18 mouse cellular contexts compared by ENCODE assay signal in the genomic region with DNA sequence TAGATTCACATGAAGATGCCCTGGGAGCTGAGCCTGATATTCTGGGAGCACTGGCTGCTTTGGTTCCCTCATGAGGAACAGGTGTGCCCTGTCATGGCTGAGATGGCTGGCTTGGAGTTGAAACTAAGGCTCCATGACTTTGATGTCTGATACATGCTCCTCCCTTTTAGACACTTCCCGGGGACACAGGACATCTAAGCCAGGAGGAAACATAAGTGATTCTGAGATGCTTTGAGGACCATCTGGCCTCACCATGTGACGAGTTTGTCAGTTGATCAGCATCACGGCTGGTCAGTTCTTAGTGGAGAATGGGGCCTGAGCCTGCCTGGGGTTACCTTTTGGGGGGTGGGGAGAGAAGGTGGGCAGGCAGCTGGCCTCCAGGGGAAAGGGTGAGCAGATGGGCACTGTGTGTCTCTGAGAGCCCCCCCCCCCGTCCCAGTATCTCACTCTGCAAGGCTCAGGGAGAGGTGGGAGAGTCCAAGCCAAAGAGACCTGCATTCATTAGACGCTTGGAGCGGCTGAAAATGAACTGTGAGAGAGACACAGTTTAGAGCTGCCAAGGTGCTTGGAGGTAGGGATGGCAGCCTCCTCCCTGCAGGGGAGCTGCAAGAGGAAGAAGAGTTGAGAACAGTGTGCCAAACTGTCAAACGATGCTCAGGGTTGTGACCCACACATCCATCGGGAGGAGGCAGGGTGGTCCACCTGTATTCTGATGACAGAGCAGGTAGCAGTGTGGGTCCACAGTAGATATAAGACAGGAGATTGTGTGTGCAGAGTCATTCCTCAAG.
DNase-seq lines count a peak whose midpoint lies in the region; ATAC-seq lines count a peak whose summit lies in the region.
"Had no signal": no experiment of that assay in that cellular context is flagged by ENCODE, and none has a peak within 500 bp of the region (broad histone marks: within the 10 kb centered on the region; RNA-seq: fewer than 3 reads in every experiment).

No protein-coding gene starts in this region.

- DNase-seq in cerebellum, postnatal 25 days = peak; percentile 18 to 30
- no peak for DNase-seq in kidney, postnatal 25 days
- DNase-seq in left cerebral cortex, postnatal 4 days = peak; percentile 47
- DNase-seq in left cerebral cortex, postnatal 36 days (ENCODE audit: low spot score in 2 of 2) = no peak
- DNase-seq: adrenal gland, postnatal 14 days; cerebellum, adult 18-20 months; gastrocnemius, postnatal 36 days; heart, adult 11 months; heart, postnatal 36 days had no signal

- no peak for ATAC-seq in cerebellum, adult (ENCODE audit: insufficient number of reproducible peaks, low FRiP score, low TSS enrichment)
- ATAC-seq in kidney, embryonic 14.5 days (ENCODE audit: low FRiP score, low TSS enrichment) = peak; percentile 68
- ATAC-seq: activated CD4-positive, CD25-positive, alpha-beta regulatory T cell, adult 4 months; forebrain, embryonic 14.5 days; Patski had no signal

- intact Hi-C loops in left cerebral cortex, postnatal 4 days (cut with DNase I) = no loop called here
- intact Hi-C loops in left cerebral cortex, postnatal 36 days (cut with DNase I) = no loop called here

- no peaks in the 10 kb centered on the region for H3K27me3 ChIP-seq in kidney, embryonic 14.5 days (ENCODE audit: control insufficient read depth, insufficient read depth, low read length)
- H3K27me3 ChIP-seq: CH12.LX, Patski had no signal

- H3K4me3 ChIP-seq in kidney, embryonic 14.5 days (ENCODE audit: low read length) = no peak overlapping the region
- H3K4me3 ChIP-seq: embryonic facial prominence, embryonic 10.5 days; heart, embryonic 13.5 days; hindbrain, embryonic 13.5 days had no signal

- H3K36me3 ChIP-seq in kidney, embryonic 14.5 days (ENCODE audit: control insufficient read depth, insufficient read depth, low read length) = no peaks in the 10 kb centered on the region
- H3K36me3 ChIP-seq: embryonic facial prominence, embryonic 10.5 days; heart, embryonic 13.5 days; hindbrain, embryonic 13.5 days had no signal

- no peak overlapping the region for H3K4me2 ChIP-seq in kidney, embryonic 14.5 days (replicated peaks; ENCODE audit: low read depth, low read length)
- H3K4me2 ChIP-seq: heart, embryonic 13.5 days; hindbrain, embryonic 13.5 days had no signal

- no peaks in the 10 kb centered on the region for H3K9me3 ChIP-seq in kidney, embryonic 14.5 days (ENCODE audit: control insufficient read depth, low read length)
- H3K9me3 ChIP-seq: embryonic facial prominence, embryonic 10.5 days; heart, embryonic 13.5 days; hindbrain, embryonic 13.5 days had no signal

- H3K4me1 ChIP-seq in kidney, embryonic 14.5 days (ENCODE audit: control insufficient read depth, insufficient read depth, low read length) = no peaks in the 10 kb centered on the region

- 48% methylated on average over 8 of the region's 8 CpGs for WGBS in kidney, embryonic 14.5 days

- H3K27ac ChIP-seq in kidney, embryonic 14.5 days (ENCODE audit: low read depth, low read length) = no peak overlapping the region
- H3K27ac ChIP-seq: embryonic facial prominence, embryonic 10.5 days; heart, embryonic 13.5 days; hindbrain, embryonic 13.5 days had no signal

- H3K9ac ChIP-seq in kidney, embryonic 14.5 days (ENCODE audit: low read depth, low read length) = no peak overlapping the region
- H3K9ac ChIP-seq: heart, embryonic 13.5 days; hindbrain, embryonic 13.5 days had no signal

Comparison
In these comparisons a context has a peak if more than half of its experiments do, and no peak if none do; other contexts are left out.
1. DNase-seq: peak in cerebellum, postnatal 25 days (2 of 2) and left cerebral cortex, postnatal 4 days (single experiment); none in kidney, postnatal 25 days (0 of 2) and left cerebral cortex, postnatal 36 days (0 of 2).